Mouse (Mus musculus): Measurements from ENCODE around the gene Rrp8.

Rrp8 gene

GRCm38 (mm10) chr7:105736911-105737521, at the start of gene Rrp8:
Gene Rrp8 (minus strand): TSS chr7:105737385.
- peak; percentile 27 to 39 for DNase-seq (ENCODE audit: low spot score in 2 of 2)

- DNase-seq (ENCODE audit: low spot score in 2 of 2): no peak
Measured at GRCm38 (mm10) chr7:105786506-105787284, 49.5 kb upstream of the Rrp8 start.

- no peak for DNase-seq (ENCODE audit: low spot score in 2 of 2)
Measured at GRCm38 (mm10) chr7:105784556-105784955, 47.4 kb upstream of the Rrp8 start.

GRCm38 (mm10) chr7:105783861-105784260, 46.7 kb upstream of the Rrp8 start:
- DNase-seq (ENCODE audit: low spot score in 2 of 2): no peak

GRCm38 (mm10) chr7:105778553-105779265, 41.5 kb upstream of the Rrp8 start:
- peak in 1 of 2 experiments; percentile 4 for DNase-seq (ENCODE audit: low spot score in 2 of 2)

GRCm38 (mm10) chr7:105777797-105778552, 40.8 kb upstream of the Rrp8 start:
- DNase-seq (ENCODE audit: low spot score in 2 of 2): peak in 1 of 2 experiments; percentile 16

- no peak for DNase-seq (ENCODE audit: low spot score in 2 of 2)
Measured at GRCm38 (mm10) chr7:105777316-105777715, 40.1 kb upstream of the Rrp8 start.

- no peak for DNase-seq (ENCODE audit: low spot score in 2 of 2)
Measured at GRCm38 (mm10) chr7:105776026-105776425, 38.8 kb upstream of the Rrp8 start.

- DNase-seq (ENCODE audit: low spot score in 2 of 2): no peak
Measured at GRCm38 (mm10) chr7:105774661-105775060, 37.5 kb upstream of the Rrp8 start.

GRCm38 (mm10) chr7:105773041-105773440, 35.9 kb upstream of the Rrp8 start:
- no peak for DNase-seq (ENCODE audit: low spot score in 2 of 2)

GRCm38 (mm10) chr7:105772331-105772730, 35.1 kb upstream of the Rrp8 start:
- DNase-seq (ENCODE audit: low spot score in 2 of 2): no peak

GRCm38 (mm10) chr7:105769959-105770358, 32.8 kb upstream of the Rrp8 start:
- DNase-seq (ENCODE audit: low spot score in 2 of 2): no peak

- DNase-seq (ENCODE audit: low spot score in 2 of 2): no peak
Measured at GRCm38 (mm10) chr7:105767729-105768165, 30.6 kb upstream of the Rrp8 start.

GRCm38 (mm10) chr7:105764331-105764730, 27.1 kb upstream of the Rrp8 start:
- DNase-seq (ENCODE audit: low spot score in 2 of 2): no peak

- DNase-seq (ENCODE audit: low spot score in 2 of 2): no peak
Measured at GRCm38 (mm10) chr7:105762517-105763270, 25.5 kb upstream of the Rrp8 start.

- no peak for DNase-seq (ENCODE audit: low spot score in 2 of 2)
Measured at GRCm38 (mm10) chr7:105761813-105762484, 24.8 kb upstream of the Rrp8 start.

- no peak for DNase-seq (ENCODE audit: low spot score in 2 of 2)
Measured at GRCm38 (mm10) chr7:105753281-105753680, 16.1 kb upstream of the Rrp8 start.

GRCm38 (mm10) chr7:105752716-105753115, 15.5 kb upstream of the Rrp8 start:
- no peak for DNase-seq (ENCODE audit: low spot score in 2 of 2)

GRCm38 (mm10) chr7:105751491-105752433, 14.6 kb upstream of the Rrp8 start, which contains the start of gene Tpp1:
Gene Tpp1 (minus strand): TSS chr7:105752235.
- peak; percentile 95 for DNase-seq (ENCODE audit: low spot score in 2 of 2)
